Mouse (Mus musculus) bone marrow macrophage, adult 2 months (primary cell): Measurements from ENCODE around the gene Apbb2. TPM values are rescaled to one million over a fixed set of nuclear protein-coding genes. Genes with fewer than 3 reads are reported as not detected.
A peak's percentile ranks its signal among the peaks of the same experiment; 100 is the strongest.

Experiments
- H3K27ac ChIP-seq: 2 replicates; pipeline ENCODE4 v1.5.1; 2012; ENCODE audit warnings: low read depth, low read length; ENCODE audit not compliant: insufficient read depth
- H3K4me1 ChIP-seq: 2 replicates; pipeline ENCODE4 v1.6.1; 2012; ENCODE audit warnings: low read length; ENCODE audit not compliant: control insufficient read depth, insufficient read depth
- H3K4me3 ChIP-seq: 2 replicates; pipeline ENCODE4 v1.5.1; 2012; ENCODE audit warnings: mild to moderate bottlenecking, low read length, moderate library complexity; ENCODE audit not compliant: insufficient read depth
- CTCF ChIP-seq: IDR thresholded peaks from 2 replicates; pipeline ENCODE4 v1.5.1; 2012; ENCODE audit warnings: low read depth, mild to moderate bottlenecking, low read length, moderate library complexity
- POLR2A ChIP-seq: IDR thresholded peaks from 2 replicates; pipeline ENCODE4 v1.6.1; 2012; ENCODE audit warnings: mild to moderate bottlenecking, low read depth, low read length, borderline replicate concordance
- polyA plus RNA-seq: library from polyadenylated mRNA; stranded (reverse); fragments of >200 nt; gene quantifications from 2 replicates; pipeline ENCODE4 v1.2.4, GENCODE M21; 2012; ENCODE audit not compliant: missing spikeins, insufficient read depth, insufficient read length

Gene Apbb2
- polyA plus RNA-seq, 1 experiment = 22.5 TPM

- Histone ChIP-seq H3K4me1 (peaks cover 24% of the 10 kb centered on the region), H3K4me3 (no peak overlapping the region), H3K27ac (no peak overlapping the region)
- no peak for TF ChIP-seq CTCF
- TF ChIP-seq POLR2A = no peak
Observed at GRCm38 (mm10) chr5:66327949-66328726, 290.4 kb downstream of the Apbb2 start.

DNA sequence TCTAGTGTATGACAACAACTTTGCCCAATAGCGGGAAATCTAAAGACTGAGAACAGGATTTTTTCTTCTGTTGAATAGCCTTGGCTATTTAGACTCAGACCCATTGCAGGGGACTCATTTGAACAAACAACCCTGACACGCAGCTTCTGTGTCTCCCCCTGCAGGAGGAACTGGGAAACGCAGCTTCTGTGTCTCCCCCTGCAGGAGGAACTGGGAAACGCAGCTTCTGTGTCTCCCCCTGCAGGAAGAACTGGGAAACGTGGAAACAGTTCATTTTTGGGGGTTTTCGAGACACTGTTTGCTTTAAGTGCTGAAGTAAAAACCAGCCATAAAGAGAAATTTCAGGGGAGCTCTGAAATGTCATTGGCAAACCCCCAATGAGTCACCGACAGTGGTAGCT, 292.2 kb downstream of the Apbb2 start:
- no peak overlapping the region for H3K27ac ChIP-seq
- peaks cover 28% of the 10 kb centered on the region for H3K4me1 ChIP-seq
- no peak overlapping the region for H3K4me3 ChIP-seq
- TF ChIP-seq POLR2A = no peak
- peak; percentile 99 for TF ChIP-seq CTCF

GRCm38 (mm10) chr5:66323603-66324002, 295.0 kb downstream of the Apbb2 start:
- H3K4me3 ChIP-seq = no peak overlapping the region
- no peak overlapping the region for H3K27ac ChIP-seq
- H3K4me1 ChIP-seq = peaks cover 34% of the 10 kb centered on the region
- TF ChIP-seq CTCF = no peak
- no peak for TF ChIP-seq POLR2A

GRCm38 (mm10) chr5:66323131-66323530, 295.5 kb downstream of the Apbb2 start:
- H3K4me3 ChIP-seq = no peak overlapping the region
- H3K4me1 ChIP-seq = peaks cover 34% of the 10 kb centered on the region
- TF ChIP-seq POLR2A = no peak
- TF ChIP-seq CTCF = no peak
- H3K27ac ChIP-seq = no peak overlapping the region

DNA sequence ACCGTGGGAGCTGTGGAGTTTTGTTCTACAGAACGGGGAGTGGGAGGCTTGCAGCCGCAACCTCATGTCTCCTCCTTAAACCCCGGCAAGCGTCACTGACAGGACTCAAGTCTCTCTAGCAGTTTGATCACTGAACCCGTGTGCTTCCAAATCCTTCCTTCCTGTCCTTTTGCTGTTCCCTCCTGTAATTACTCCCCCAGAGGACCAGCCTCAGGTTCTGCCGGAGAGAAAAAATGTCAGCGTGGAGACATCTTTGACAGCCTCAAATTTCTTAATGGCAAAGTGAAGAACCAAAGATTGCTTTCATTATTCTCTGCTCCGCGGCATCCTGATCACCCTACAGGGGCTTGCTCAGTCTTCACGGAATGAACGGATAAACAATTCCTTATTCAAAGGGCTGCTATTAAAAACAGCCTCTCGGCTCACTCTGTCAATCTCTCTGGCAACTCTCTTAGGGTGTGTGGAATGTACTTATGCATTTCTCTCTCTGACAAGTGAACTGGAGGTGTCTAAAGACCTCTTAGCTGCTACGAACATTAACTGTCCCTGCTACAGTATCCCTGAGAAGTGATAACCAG, 298.7 kb downstream of the Apbb2 start:
- no peak overlapping the region for H3K27ac ChIP-seq
- H3K4me3 ChIP-seq = no peak overlapping the region
- H3K4me1 ChIP-seq = peaks cover 24% of the 10 kb centered on the region
- TF ChIP-seq CTCF (no peak), POLR2A (no peak)

DNA sequence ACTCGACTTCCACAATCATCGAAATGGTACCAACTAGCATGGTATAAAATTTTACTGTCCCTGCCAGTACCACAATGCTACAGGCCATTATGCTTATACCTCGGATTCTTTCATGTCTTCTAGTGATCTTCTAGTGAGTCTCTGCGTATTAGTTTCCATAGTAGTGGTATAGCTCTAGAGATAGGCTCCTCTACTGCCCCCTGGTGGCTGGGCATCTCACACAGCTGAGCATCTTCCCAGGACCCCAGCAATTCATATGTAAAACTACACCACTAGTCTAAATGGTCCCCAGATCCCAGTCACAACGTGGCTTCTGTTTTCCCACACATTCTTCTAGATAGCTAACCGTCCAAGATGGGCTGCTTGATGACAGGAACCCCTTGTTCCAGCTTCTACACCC, 299.2 kb downstream of the Apbb2 start:
- peaks cover 19% of the 10 kb centered on the region for H3K4me1 ChIP-seq
- no peak overlapping the region for H3K4me3 ChIP-seq
- TF ChIP-seq POLR2A (no peak), CTCF (peak; percentile 95)
- H3K27ac ChIP-seq = no peak overlapping the region

- no peak overlapping the region for H3K4me3 ChIP-seq
- TF ChIP-seq CTCF (no peak), POLR2A (no peak)
Observed at GRCm38 (mm10) chr5:66315791-66316190, 302.8 kb downstream of the Apbb2 start.

DNA sequence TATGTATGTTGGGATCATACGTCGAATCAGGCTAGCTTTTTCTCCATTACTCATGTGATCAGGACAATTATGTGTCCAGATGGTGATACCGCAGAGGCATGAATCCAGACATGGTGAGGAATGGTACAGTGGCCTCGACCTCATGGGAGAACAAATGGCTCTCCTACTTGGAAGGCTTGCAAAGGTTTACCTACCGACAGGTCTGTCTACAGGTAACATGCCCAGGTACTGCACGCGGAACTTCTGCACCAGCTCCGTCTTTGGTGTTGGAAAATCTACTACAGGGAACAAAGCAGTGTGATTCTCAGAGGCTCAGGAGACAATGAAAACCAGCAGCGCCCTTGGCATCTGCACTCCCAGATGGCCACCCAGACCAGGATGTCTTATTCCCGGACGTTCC, 307.8 kb downstream of the Apbb2 start:
- Histone ChIP-seq H3K4me3 (no peak overlapping the region), H3K4me1 (peaks cover 2% of the 10 kb centered on the region; the same call in 1 of the 2 replicates), H3K27ac (no peak overlapping the region)
- TF ChIP-seq POLR2A = no peak
- TF ChIP-seq CTCF = no peak

More at GRCm38 (mm10) chr5:66315791-66316190, 302.8 kb downstream of the Apbb2 start:
- Histone ChIP-seq H3K4me1 (peaks cover 2% of the 10 kb centered on the region), H3K27ac (no peak overlapping the region)

DNA sequence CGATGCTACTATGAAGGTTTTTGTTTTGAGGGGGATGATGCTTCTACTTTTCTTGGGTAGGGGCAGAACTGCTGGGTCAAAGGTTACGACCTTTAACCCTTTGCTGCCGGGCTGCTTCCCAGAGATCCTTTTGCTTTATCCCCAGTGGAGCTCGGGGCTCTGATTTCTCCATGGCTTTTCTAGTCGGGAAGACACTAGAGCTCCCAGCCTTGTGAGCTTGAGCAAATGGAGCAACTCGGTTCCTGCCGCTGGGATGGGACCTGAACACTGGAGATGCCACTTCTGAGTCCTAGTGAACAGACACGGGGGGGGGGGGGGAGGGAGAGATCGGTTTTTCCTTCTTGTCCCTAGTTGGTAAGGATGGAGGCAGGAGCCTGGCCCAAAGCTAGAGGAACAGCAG, 308.3 kb downstream of the Apbb2 start:
- Histone ChIP-seq H3K27ac (no peak overlapping the region), H3K4me3 (no peak overlapping the region), H3K4me1 (peaks cover 2% of the 10 kb centered on the region; the same call in 1 of the 2 replicates)
- no peak for TF ChIP-seq POLR2A

- Histone ChIP-seq H3K27ac (no peak overlapping the region), H3K4me3 (no peak overlapping the region), H3K4me1 (peaks cover 2% of the 10 kb centered on the region; the same call in 1 of the 2 replicates)
- TF ChIP-seq POLR2A = no peak
- TF ChIP-seq CTCF = no peak
Observed at GRCm38 (mm10) chr5:66305511-66305910, 313.1 kb downstream of the Apbb2 start.
